Mouse (Mus musculus) 416B (cell line): Measurements from ENCODE around the gene Fat3.

Experiments used
- DNase-seq: peaks from one replicate; pipeline ENCODE4 v3.0.0; 2011; ENCODE audit warnings: low read depth

Fat3 gene

DNA sequence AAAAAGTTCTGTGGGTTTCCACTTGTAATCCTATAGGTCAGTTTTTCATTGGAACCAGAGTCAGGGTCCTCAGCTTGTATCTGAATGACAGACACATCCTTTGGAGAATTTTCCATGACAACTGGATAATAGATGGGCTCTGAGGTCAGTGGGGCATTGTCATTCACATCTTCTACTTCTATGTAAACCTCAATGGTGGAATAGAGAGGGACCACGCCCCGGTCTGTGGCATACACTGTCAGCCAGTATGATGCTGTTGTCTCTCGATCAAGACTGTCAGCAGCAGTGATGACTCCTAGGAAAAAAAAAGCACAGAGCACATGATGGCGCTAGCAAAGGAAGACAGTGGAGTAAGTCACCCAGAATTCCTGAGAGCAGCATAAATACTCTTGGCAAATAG, 254.3 kb downstream of the Fat3 start:
- no peak for DNase-seq

DNA sequence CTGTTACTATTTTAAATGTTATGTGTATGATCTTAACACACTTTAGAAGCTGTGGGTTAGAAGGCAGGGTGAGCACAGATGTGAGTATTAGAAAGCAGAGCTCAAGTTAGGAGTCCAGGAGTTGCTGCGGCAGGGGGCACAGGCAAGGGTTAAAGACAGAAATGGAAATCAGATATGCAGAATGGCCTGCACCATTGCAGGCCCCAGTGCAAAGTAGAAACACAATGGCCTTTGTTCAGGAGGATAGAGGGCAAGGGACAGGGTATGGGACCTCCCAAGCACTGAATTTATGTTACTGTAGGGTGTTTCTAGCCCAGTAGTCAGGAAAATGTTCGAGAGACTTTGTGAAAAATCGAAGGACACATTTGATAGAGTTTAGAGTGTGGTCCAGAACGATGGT, 269.5 kb downstream of the Fat3 start:
- DNase-seq = no peak

DNA sequence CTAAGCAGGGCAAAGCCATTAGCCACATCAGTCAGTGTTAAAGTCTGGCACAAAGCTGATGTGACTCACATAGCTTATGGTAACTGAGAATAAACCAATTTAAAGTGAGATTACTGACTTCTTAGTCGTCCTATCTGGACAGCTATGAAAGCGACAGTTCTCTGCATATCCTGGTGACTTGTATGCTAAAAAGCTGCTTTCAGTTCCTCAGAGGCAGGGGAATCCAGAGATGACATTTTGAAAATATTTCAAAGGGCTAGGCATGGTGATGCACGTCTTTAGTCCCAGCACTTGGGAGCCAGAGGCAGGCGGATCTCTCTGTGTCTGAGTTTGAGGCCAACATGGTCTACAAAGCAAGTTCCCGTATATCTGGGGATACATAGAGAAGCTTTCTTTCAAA, 272.2 kb downstream of the Fat3 start:
- no peak for DNase-seq

DNA sequence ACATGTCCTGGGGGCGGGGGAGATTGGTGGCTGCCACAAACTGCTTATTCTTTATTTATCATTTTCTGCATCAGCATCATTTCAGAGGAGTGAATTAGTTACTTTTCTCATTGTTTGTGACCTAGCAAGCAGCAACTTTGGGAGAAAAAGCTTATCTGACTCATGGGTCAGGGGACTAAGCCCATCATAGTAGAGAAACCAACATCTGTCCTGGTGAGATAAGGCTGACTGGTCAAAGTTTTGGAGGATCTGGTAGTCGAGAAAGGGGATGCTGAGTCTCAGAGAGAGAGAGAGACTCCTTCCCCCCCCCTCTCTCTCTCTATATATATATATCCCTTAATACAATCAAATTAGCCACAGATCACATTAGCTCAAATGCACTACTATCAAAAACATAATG, 273.7 kb downstream of the Fat3 start:
- DNase-seq = no peak

DNA sequence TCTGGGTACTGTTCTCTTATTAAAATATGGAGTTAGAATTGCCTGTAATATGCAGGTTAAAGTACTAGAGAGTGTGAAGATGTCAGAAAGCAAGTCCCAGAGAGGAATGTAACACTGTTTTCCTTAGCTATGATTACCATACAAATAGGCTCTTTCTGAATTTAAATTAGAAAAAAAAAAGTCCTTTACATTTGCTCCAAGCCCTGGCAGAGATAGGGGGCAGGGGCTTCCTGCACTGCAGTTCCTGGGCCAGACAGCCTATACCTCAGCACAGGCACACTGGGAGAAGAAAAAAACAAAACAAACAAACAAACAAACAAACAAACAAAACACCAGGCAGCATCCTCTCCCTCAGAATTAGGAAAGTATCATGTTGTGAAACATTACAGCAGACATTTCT, 274.5 kb downstream of the Fat3 start:
- DNase-seq = no peak

DNA sequence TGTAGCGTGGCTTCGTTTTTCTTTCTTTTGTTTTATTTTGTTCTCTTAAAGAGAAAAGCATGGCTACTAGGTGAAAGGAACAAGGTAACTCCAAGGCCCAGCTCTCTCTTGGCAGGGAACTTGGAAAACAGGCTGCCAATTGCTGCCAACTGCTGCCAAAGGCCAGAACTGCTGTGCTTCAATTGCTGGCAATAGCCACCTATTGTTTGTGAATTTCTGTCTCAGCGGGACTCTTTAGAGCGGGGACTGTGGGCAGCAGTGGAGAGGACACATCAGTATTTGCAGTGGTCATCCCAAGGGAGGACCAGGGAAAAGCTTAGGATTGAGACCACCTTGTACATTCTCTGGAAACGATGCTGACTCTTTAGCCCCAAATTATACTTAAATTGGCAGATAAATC, 279.2 kb downstream of the Fat3 start:
- DNase-seq = no peak

DNA sequence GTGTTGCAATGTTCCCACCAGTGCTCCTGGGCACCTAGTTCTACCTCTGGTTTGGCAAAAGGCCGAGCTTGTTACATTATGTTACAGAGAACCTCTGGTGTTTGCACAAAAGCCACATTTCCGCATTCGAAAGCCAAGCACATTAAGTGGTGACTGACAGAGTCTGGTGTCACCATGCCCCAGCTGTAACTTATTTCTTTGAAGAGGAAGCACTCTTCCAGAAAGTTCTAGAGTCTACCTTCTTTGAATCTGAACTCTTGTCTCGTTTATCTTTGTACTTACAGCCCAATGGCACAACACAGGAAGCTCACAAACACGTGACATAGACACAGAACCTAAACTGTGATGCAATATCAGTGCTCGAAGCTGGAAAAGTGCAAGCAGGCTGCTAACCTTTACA, 284.9 kb downstream of the Fat3 start:
- peak; percentile 19 for DNase-seq

DNA sequence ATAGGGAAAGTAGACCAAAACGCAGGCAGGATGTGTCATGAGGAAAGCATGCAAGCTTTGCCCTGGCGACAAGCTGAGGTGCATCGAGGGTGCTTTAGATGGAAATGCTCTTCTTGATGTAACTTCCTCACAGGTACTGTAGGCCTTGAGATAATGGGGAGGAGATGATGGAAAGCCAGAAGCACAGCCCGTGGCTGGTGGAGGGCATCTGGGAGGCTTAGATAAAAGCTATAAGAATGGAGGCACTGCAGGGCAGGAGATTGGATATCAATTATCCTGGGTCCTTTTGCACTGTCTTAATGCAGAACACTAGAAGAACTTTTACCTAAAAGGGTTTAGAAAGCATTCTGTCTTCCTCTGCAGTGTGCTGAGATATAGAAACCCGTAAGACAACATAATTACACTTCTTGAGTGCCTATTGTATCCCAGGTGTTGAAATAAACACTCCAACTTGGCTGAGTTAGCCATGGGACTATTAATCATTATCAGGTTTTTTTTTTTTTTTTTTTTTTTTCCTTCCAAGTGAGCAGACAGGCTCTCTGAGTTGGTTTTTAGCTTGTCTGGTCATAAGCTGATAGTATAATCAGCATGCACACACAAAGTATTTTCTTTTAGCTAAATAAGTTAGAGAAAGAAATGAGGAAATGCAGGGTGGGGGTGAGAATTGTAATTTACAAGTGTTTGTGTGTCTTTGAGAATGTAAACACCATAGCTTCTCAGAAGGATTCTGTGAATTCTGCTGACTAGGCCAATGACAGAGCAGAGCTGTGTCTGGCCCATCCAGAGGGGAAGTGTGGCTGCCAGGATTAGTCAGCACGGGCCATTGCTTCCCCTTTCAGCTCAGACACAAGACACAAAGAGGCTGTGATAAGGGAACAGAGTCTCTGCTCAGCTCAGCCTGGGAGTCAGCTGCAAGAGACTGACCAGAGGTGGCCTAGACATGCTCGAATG, 286.1 kb downstream of the Fat3 start:
- DNase-seq = peak; percentile 55

DNA sequence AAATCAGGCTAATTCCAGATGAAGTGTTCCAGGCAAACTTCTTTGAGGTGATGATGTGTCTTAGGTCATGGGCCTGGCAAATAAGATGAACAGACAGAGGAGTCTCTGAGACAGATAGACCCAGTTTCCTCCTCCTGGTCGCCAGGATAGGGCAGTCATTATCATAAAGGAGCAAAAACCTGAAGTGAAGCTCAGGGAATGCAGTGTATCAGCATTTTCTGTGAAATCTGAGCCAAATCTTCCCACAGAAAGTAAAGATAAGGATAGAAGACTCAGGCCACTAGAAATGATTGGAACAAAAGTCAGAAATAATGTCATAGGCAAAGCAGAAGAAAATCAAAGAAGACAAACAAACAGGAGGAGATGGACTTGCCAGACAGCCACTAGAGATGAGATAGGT, 287.8 kb downstream of the Fat3 start:
- DNase-seq = no peak

DNA sequence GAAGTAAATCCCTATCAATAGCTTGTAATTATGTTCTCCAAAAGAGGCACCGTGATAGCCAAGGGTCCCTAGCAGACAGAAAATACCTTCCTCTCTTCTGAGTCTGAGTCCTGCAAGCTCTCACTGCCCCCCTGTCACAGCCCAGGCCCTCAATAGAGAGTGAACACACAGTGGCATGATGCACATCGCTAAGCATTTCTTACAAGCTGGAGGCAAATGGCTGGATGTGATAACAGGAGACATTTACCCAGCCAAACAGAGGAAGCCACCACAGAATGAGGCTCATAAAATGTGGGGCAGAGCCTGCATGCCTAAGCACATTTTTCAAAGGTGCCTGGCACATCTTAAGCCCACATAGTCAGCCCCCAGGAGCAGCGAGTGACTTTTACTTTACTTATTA, 288.5 kb downstream of the Fat3 start:
- DNase-seq = no peak

DNA sequence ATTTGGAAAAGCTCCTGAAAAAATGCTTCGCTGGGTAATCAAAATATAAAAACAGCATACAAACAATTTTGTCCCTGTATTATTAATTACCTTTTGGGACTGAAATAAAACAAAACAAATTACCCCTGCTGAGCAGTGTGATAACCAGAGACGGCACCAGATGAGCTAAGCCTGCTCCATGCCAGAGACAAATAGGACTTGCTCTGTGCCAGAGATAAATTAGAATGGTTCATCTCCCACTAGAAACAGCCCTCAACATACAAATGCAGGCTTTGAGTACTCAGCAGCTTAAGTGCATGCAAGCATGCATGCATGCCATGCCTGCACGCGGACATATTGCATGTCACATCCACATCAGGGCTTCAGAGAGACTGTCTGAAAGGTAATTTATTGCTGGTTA, 288.9 kb downstream of the Fat3 start:
- no peak for DNase-seq

DNA sequence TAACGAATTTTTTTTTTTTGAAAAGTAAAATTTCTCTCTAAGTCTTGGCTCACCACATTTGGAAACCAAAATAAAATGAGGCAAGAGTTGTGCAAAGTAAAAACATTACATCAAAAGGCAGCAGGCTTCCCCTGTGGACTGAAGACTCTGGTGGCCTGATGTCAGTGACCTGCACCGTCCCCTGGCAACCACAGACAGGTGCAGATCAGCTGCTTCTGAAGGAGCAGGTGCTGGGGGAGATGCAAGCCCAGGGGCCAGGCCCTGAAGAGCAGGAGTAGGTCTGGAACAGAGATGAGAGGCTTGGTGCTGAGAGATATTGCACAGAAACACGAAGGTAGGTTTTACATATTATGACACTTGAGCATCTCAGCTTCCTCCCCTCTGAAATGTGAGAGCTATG, 289.6 kb downstream of the Fat3 start:
- no peak for DNase-seq

DNA sequence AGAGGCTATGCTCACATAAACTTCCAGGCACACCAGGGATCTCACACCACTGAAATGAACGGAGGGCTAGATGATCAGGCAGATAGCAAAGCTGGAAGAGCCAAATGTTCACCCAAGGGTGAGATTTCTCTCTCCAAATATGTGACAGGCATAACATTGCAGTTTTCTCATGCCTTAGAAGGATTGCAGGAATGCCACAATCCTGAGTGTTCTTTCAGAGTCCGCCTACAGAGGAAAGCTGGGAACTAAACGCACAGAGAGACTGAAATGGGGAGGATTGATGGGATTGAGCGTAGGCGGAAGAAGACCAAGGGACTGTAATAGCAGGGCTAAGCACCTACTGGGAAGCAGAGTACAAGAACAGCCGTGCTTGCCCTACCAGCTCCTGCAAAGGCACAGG, 298.8 kb downstream of the Fat3 start:
- DNase-seq = no peak

DNA sequence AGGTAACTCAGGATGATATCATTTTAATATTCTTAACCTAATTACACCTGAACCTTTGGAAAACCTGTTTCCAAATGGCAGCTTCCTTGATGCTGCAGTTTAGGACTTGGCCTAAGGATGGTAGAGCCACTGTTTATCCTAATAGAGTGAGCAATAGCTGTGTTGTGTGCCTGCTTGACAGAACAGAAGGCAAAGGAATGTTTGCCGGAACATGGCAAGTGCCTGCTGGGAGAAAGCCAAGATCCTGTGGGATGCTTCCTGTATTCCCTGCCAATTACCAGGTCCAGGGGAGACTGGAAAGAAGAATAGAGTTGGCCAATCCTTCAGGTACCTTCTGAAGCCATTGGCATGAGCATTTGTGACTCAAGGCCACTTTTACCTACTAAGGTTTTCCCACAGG, 300.1 kb downstream of the Fat3 start:
- DNase-seq = no peak

DNA sequence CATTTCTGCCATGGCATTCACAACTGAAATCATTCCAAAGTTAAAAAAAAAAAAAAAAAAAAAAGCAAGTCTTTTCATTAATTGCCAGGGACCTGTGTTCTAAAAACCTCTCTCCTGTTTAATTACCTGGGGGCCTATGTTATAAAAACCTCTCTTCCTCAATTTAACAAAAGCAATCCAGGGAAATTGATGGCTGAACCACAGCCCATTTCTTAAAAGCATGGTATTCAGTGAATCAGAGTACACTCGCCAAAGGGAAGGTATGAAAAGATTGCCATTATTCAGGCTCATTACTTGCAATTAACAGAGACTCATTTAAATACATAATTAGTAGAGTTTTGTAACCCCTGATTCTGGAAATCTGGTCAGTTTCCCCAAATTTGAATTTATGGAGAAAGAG, 314.6 kb downstream of the Fat3 start:
- DNase-seq = no peak

DNA sequence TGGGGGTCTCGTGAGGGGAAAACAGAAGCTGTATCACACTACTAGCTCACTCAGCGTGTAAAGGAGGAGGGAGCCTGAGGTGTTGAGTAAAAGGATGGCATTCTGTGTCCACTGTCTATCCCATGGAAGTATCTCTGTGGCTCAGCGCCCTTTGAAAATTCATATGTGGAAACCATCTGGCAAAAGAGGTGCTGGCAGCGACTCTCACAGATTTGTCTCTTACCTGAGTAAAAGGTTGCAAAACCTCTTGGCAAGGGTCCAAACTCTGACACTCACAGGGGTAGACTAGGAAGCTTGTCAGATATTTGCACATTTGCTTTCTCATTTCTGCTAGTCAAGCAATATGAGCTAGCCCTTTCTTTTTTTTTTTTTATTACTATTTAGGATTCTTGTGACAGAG, 331.8 kb downstream of the Fat3 start:
- DNase-seq = no peak

DNA sequence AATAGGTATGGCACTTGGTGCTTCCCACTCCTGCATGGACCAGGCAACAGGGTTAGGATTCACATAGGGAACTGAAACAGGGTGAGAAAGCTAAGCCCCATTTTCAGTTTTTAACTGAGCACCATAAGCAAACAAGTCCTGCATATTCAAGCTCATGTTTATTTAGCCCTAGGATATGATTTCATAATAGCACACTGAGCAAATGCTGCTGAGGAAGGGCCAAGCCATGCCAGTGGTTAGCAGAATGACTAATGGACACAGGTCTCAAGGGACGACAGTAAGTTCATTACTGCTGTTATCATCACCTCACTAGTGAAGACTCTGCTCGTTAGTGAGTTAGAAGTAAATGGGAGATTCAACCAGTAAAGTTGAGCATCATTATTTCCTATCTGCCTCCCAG, 333.0 kb downstream of the Fat3 start:
- no peak for DNase-seq

DNA sequence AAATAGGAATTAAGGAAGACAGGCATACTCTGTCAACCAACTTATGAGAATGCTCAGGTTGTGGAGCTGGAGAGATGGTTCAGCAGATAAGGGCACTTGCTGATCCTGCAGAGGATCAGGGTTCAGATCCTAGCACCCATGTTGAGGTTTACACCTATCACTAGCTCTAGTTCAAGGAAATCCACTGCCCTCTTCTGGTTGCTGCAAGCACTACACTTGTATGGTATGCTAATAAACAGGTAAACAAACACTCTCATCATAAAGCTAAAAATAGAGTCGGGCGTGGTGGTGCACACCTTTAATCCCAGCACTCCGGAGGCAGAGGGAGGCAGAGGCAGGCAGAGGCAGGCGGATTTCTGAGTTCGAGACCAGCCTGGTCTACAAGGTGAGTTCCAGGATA, 341.7 kb downstream of the Fat3 start:
- DNase-seq = no peak

DNA sequence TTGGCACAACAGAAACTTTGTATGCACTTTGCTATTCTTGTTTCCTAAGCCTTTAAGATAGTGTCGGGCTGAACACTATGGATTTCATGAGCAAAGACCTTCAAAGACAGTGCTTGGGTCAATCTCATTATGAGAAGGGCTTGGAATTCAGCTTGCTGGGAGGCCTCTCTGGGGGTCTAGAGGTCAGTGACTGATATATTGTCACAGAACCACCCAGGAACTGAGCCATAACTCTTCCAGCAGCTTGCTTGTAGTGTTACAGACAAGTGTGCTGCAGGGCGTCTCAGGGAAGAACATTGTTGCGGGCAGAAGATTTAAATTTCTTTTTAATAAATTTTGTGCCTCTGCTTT, 347.5 kb downstream of the Fat3 start:
- DNase-seq = no peak

DNA sequence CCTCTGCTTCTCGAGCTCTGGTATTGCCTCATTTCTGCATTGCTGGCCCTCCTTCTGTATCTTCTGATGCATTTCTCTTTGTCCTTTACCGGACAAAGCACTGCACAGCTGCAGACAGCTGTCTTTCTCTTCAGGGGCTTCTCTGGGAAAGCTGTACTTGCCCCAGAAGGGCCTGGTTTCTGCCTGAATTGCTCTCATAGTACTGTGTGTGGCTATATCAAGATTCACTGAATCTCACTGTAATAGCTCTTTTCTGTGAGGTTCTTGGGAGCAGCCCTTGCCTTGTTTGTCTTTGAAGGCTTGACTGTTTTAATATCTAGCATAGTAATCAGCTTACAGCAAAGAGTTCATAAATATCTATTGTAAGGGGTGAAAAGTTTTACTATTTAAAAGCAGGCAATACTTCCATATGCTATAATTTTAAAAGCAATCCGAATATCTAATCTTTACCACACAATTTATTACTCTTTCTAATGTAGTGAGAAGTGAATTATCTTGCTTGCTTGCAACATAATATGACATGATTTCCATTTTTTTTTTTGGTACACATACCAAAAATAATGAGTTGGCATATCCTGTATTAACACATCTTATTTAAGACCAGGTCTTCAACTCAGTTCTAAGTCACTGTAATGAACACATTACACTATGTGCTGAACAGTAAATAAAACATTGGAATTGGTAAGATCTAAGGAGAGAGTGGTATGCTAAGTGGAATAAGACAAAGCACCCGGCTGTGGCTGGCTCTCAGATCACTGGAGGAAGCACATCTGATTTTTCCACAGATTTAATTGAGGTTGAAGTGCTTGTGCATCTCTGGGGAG, 348.1 kb downstream of the Fat3 start:
- DNase-seq = no peak

DNA sequence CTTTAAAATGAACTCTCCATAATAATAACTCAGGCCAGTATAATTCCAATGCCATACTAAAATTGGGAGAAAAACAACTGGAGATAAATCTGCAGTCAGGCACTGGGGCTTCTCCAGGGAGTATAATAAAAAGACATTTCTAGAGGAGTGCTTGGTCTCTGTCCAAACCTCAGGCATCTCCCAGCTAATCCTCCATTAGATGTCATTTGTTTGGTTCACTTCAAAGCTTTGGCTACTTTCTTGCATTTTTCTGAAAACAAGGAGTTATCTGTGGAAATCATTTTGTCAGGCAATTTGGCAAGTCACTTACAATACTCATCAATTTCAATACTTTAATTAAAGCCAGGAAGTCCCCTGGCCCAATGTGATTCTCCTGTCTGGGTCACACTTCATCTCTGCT, 351.0 kb downstream of the Fat3 start:
- no peak for DNase-seq

DNA sequence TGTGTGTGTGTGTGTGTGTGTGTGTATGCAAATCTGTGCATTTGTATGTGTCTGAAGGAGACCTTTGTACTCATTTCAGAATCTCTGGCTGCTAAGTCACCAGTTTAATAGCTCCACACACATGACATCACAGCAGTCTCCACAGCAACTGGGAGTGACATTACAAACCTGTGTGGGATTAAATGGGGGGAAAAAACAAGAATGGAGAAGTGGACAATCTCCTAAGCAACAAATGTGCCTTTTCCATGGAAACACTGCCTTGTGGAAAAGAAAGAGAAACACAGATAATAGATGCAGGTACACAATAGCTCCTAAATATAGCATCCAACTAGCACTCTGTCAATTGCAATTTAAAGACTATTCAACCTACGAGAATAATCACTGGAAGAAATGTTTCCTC, 353.4 kb downstream of the Fat3 start:
- DNase-seq = no peak

DNA sequence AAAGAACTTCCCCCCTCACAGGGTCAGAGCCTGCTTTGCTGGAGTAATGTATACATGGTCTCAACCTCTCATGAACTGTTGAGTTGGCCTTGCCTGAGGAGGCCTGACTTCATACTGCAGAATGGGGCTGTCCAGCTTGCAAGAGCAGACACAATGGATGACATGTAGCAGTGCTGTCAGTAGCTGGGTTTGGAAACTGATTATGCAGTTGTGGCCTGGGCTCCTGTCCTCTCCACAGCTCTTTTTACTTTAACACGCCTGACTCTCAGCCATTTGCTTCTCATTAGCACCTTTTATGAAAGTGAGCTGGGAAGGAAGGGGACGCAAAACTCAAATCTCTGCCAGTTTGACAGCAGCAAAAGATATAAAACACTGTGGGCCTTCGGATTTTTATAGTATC, 356.4 kb downstream of the Fat3 start:
- DNase-seq = no peak

DNA sequence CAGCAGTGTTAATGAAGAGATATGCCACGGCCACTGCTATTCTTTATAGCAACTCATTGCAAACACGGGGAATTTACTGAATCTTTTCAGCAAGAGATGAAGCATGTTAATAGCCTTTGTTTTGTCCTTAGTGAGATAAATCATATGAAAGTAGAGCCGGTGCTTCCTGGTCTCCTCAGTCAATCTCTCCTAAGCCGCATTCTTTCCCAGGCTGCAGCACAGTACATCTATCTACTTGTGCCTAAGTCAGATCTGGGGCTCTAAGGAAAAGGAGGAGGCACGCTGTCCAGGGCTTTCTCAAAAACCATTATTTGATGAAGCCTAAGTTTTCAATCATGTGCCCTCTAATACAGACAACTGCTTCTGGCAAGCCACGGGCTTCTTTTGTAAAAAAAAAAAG, 361.8 kb downstream of the Fat3 start:
- no peak for DNase-seq
